Mouse (Mus musculus) limb, embryonic 10.5 days (tissue): ENCODE measurements around the gene Cdh13. TPM values are rescaled to one million over a fixed set of nuclear protein-coding genes. Genes with fewer than 3 reads are reported as not detected.
A peak's percentile ranks its signal among the peaks of the same experiment; 100 is the strongest.

ENCODE experiments used
- DNase-seq: peaks from one replicate; pipeline ENCODE4 v3.0.0-alpha.2; 2017; ENCODE audit warnings: low spot score
- H3K27ac ChIP-seq: fragments of 300-500 bp; sonication (generic); 2 replicates; pipeline ENCODE4 v1.5.1; 2016; ENCODE audit warnings: mild to moderate bottlenecking
- H3K27me3 ChIP-seq: fragments of 300-500 bp; sonication (generic); 2 replicates; pipeline ENCODE4 v1.6.1; 2016; ENCODE audit warnings: low read depth, mild to moderate bottlenecking; ENCODE audit not compliant: poor library complexity, severe bottlenecking
- H3K36me3 ChIP-seq: fragments of 300-500 bp; sonication (generic); 2 replicates; pipeline ENCODE4 v1.6.1; 2016; ENCODE audit warnings: mild to moderate bottlenecking, moderate library complexity
- H3K4me1 ChIP-seq: fragments of 300-500 bp; sonication (generic); 2 replicates; pipeline ENCODE4 v1.6.1; 2016
- H3K4me3 ChIP-seq: fragments of 300-500 bp; sonication (generic); 2 replicates; pipeline ENCODE4 v1.5.1; 2016; ENCODE audit warnings: mild to moderate bottlenecking, moderate library complexity
- H3K9me3 ChIP-seq: fragments of 300-500 bp; sonication (generic); replicated peaks from 2 replicates; pipeline ENCODE4 v1.6.1; 2016; ENCODE audit warnings: mild to moderate bottlenecking
- WGBS: fragments of 180-500 bp; shearing (Covaris S2); methylation state at CpG from one replicate; pipeline ENCODE4 v1.1.7; 2016; 5-methylcytosine and 5-hydroxymethylcytosine counted together
- polyA plus RNA-seq: library from polyadenylated mRNA; unstranded; fragments of >200 nt; fragmentation: Nextera tagmentation; extraction: Ambion mirVana; gene quantifications from 2 replicates; pipeline ENCODE4 v1.2.1, GENCODE M21; 2016

Gene Cdh13
- 2.7 and 3.3 TPM in 2 replicates for polyA plus RNA-seq

DNA sequence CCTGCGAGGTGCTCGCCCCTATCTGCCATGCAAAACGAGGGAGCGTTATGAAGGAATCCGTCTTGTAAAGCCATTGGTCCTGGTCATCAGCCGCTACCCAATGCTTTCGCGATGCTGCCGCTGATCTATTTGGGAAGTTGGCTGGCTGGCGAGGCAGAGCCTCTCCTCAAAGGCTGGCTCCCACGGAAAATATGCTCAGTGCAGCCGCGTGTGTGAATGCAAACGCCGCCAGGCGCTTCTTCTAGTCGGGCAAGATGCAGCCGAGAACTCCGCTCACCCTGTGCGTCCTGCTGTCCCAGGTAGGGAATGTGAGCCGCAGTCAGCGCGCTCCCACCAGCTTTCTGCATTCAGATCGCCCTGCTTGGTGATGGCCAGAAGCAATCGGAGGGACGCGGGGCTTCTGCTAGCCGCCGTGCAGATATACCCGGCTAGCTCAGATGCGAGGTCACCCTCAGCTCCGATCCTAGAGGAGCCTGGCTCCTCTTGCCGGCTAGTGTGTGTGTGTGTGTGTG is at the start of gene Cdh13:
Cdh13 (plus strand) TSS at position 134 of the 512 bp plus-strand sequence.
- peak; percentile 75 for DNase-seq
- Histone ChIP-seq H3K27me3 (peaks cover 72% of the 10 kb centered on the region), H3K9me3 (no peaks in the 10 kb centered on the region), H3K36me3 (no peaks in the 10 kb centered on the region), H3K27ac (peak within 1 kb of the TSS; percentile 82), H3K4me1 (peaks cover 25% of the 10 kb centered on the region), H3K4me3 (peak within 1 kb of the TSS; percentile 63)
- under 1% methylated on average over 33 of the region's 33 CpGs for WGBS

DNA sequence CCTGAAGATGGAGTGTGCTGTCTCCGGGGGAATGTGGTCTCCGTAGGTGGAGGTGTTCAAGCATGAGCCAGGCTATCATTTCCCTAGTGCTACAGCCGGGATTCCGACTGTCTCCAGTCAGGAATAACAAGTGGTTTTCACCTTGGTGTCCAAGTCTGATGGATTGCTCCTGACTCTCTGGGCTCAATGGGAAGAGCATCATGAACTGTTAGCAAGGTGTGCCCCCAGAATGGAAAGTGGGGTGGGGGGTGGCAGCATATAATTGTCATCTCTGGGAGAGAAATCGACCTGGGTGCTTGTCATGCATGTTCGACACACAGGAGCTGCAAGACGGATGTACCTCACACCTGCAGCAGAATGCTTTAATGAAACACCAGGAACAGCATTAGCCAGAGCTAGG is 47.9 kb upstream of the Cdh13 start:
- no peaks in the 10 kb centered on the region for H3K4me1 ChIP-seq
- no peaks in the 10 kb centered on the region for H3K27me3 ChIP-seq
- no peak overlapping the region for H3K27ac ChIP-seq
- no peaks in the 10 kb centered on the region for H3K36me3 ChIP-seq
- DNase-seq: no peak
- H3K9me3 ChIP-seq: no peaks in the 10 kb centered on the region
- no peak overlapping the region for H3K4me3 ChIP-seq
- WGBS: 91% methylated on average over 7 of the region's 7 CpGs

DNA sequence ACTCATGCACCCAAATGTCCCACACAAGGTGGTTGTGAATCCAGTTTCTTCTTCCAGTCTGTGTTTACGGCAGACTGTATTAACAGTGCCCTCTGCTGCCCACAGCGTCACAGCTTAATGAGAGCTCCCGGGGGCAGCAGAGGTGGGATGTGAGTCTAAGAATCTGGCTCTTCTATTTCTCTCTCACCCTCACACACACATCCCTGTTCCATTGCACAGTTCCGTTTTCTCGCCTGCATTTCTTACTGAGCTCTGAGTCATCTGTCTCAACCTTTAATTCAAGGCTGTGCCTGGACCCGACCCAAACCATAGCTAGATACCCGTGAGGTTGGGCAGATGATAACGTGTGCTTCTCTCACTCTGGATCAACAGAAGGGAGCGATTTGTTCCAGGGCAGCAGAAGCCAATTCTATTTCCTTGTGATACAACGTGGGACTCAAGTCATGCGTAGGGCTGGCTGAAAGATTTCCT is 46.3 kb upstream of the Cdh13 start:
- H3K4me3 ChIP-seq: no peak overlapping the region
- WGBS: 80% methylated on average over 11 of the region's 11 CpGs
- H3K36me3 ChIP-seq: no peaks in the 10 kb centered on the region
- no peak for DNase-seq
- no peaks in the 10 kb centered on the region for H3K9me3 ChIP-seq
- H3K27ac ChIP-seq: no peak overlapping the region
- no peaks in the 10 kb centered on the region for H3K4me1 ChIP-seq
- H3K27me3 ChIP-seq: no peaks in the 10 kb centered on the region

DNA sequence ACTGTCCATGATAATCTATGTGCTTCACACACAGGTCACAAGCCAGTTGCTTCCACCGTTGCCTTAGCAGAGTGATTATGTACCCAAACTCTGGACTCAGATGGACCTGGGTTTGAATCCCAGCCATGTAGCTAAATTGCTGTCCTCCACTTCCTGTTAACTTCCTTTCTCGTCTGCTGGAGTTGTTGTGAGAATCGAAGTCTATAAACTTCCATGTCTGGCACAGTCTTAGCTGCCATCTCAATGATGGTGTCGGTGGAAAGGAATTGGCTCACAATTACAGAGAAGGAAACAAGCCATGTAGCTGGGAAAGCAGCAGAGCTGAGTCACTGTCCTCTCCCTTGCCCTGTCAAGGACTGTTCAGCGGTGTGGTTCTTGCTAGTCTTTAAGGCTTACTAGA is 45.4 kb upstream of the Cdh13 start:
- WGBS: 89% methylated on average over 5 of the region's 5 CpGs

DNA sequence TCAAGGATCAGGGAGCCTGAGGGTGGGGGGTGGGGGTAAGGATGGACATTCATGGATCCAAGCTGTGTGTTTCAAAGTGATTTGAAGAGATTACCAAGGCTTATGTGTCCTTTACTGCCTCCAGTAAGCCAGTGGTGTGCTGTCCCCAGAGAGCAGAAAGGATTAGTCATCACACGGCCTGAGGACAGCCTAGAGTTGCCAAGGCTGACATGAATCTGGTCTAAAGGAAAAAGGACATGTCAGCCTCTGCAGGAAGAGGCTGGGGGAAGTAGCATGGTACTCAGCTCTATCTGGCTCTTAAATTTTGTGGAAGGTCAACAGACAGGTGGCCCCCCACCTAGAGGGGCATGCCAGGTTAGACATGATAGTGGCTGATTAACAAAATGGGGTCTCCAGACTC is 44.3 kb upstream of the Cdh13 start:
- Histone ChIP-seq H3K9me3 (no peaks in the 10 kb centered on the region), H3K4me1 (no peaks in the 10 kb centered on the region), H3K27ac (no peak overlapping the region), H3K27me3 (no peaks in the 10 kb centered on the region), H3K36me3 (no peaks in the 10 kb centered on the region), H3K4me3 (no peak overlapping the region)
- no peak for DNase-seq
- 68% methylated on average over 1 of the region's 1 CpGs for WGBS

More for the DNA sequence above, 45.4 kb upstream of the Cdh13 start:
- Histone ChIP-seq H3K4me1 (no peaks in the 10 kb centered on the region), H3K4me3 (no peak overlapping the region), H3K27me3 (no peaks in the 10 kb centered on the region), H3K27ac (no peak overlapping the region), H3K9me3 (no peaks in the 10 kb centered on the region), H3K36me3 (no peaks in the 10 kb centered on the region)
- DNase-seq: no peak

DNA sequence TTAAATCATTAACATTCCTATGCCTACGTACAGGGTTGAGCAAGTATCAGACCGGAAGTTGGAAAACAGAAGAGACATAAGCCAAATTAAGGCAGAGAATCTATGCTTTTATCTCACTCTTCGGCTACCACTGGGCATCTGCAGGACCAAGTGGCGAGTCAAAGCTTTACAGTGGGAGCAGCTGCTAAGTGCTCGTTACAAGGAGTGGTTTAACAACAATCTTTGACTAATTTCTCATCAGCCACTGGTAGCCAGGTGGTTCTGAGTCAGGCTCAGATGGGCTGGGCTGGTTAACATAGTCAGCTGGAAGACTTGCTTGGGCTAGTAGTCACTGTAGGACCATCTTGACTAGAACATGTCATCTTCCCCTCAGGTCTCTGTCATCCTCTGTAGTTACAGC is 34.2 kb upstream of the Cdh13 start:
- no peak for DNase-seq
- Histone ChIP-seq H3K4me3 (no peak overlapping the region), H3K9me3 (no peaks in the 10 kb centered on the region), H3K27ac (no peak overlapping the region), H3K36me3 (no peaks in the 10 kb centered on the region), H3K27me3 (no peaks in the 10 kb centered on the region), H3K4me1 (no peaks in the 10 kb centered on the region)
- WGBS: 85% methylated on average over 5 of the region's 5 CpGs

DNA sequence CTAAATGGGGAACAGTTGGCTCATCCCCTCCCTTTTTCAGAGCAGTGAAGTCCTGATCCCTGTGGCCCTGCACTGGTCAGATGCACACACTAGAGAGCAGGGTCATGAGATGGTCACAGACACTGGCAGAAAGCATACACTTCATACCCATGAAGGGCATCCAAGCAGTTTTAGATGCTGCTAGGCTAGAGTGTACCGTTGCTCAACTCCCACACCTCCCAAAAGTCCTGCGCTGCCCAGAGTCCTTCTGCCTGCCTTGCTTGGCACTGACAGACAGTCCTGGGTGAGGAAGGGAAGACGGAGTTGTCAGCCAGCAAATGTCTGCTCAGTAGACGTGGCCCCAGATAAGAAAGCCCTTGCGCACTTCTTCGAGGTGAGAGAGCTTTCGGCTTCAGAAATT is 33.6 kb upstream of the Cdh13 start:
- Histone ChIP-seq H3K27ac (no peak overlapping the region), H3K4me3 (no peak overlapping the region), H3K9me3 (no peaks in the 10 kb centered on the region), H3K4me1 (no peaks in the 10 kb centered on the region), H3K27me3 (no peaks in the 10 kb centered on the region), H3K36me3 (no peaks in the 10 kb centered on the region)
- WGBS: 88% methylated on average over 7 of the region's 7 CpGs
- DNase-seq: no peak

DNA sequence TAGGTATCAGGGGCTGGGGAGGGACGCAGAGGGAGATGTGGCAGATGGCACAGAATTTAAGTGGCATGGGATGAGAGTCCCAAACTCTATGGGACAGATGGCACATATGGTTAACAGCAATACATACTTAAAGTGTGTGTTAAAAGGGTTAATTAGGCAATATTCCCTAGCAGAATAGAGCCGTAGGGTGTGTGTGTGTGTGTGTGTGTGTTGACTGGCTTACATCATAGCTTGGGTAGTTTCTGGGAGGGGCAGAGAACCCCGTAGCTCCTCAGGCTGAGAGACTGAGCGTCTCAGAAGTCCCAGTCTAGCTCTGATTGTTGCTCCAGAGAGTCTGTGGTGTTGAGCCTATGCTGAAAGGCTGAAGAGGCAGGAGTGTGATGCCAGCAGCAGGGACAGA is 20.4 kb upstream of the Cdh13 start:
- DNase-seq: no peak
- Histone ChIP-seq H3K27me3 (no peaks in the 10 kb centered on the region; the same call in 1 of the 2 replicates), H3K36me3 (no peaks in the 10 kb centered on the region), H3K9me3 (no peaks in the 10 kb centered on the region), H3K4me3 (no peak overlapping the region), H3K4me1 (no peaks in the 10 kb centered on the region), H3K27ac (no peak overlapping the region)
- WGBS: 70% methylated on average over 4 of the region's 4 CpGs

DNA sequence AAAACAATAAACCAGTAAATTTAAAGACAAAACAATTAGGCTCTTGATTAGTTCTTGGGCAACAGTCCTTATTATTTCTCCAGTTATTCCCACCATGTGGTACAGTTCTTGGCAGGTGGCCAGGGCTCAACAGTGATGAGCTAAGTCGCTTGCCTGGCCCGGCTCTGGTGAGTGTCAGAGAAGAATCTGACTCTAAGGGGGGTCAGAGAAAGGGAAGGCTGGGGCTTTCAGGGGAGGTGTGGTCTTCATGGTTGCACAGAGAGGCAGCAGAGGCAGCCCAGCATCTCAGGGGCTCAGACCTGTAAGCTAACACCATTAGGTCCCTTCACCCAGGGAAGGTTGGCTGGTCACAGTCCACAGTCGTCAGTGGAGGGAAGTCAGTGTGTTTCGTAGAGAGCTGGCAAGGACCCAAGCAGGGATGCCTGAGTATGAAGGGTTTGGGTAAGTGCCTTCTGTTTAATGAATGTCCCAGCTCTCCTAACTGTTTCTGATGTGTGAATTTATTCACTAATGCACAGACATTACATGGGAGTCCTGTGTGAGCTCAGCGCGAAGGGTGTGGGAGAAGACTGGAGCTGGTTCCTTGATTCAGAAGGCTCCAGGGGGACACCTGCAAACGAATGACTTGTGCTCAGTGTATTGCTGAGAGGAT is 12.7 kb upstream of the Cdh13 start:
- 65% methylated on average over 7 of the region's 7 CpGs for WGBS
- no peaks in the 10 kb centered on the region for H3K36me3 ChIP-seq
- no peak overlapping the region for H3K4me3 ChIP-seq
- no peaks in the 10 kb centered on the region for H3K9me3 ChIP-seq
- peaks cover 24% of the 10 kb centered on the region for H3K4me1 ChIP-seq
- H3K27me3 ChIP-seq: peaks cover 7% of the 10 kb centered on the region; the same call in 1 of the 2 replicates
- no peak overlapping the region for H3K27ac ChIP-seq
- DNase-seq: no peak

DNA sequence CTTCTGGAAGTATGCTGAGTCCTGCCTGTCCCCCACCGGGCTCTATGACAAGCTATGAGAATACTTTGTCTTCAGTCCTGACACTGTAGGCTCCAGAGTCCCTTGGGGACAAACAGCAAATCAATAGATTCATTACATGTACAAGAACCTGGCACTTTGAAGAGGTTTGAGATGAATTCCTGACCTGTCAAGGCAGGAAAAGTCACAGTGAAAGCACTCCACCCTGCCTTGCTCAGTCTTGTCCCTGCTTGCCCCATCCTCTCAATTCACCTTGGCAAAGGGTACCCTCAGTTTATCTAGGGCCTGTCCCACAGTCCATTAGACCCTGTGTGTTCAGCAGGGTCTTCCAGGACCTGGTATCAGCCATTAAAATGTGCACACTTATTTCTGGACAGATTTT is 11.0 kb upstream of the Cdh13 start:
- 61% methylated on average over 1 of the region's 1 CpGs for WGBS
- Histone ChIP-seq H3K27ac (no peak overlapping the region), H3K4me3 (no peak overlapping the region), H3K27me3 (peaks cover 7% of the 10 kb centered on the region; the same call in 1 of the 2 replicates), H3K9me3 (no peaks in the 10 kb centered on the region), H3K4me1 (peaks cover 24% of the 10 kb centered on the region), H3K36me3 (no peaks in the 10 kb centered on the region)
- DNase-seq: no peak

DNA sequence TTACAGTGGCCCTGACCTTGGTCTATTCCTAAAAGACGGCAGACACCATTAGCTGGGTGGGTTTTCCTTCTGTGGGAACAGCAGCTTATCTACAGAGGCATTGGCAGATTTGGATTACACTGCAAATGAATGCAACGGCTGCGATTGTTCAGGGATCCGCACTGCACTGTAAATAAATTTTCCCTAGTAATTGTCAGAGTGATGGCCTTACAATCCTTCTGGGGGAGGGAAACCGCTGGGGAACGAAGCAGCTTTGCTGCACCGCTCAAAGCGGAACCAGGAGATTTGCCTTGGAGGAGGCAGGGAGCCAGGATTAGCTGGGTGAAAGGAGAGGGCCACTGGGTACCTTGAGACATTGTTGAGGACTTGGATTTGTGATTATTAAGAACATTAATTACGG is 9.3 kb upstream of the Cdh13 start:
- WGBS: 84% methylated on average over 9 of the region's 9 CpGs
- H3K27me3 ChIP-seq: peaks cover 7% of the 10 kb centered on the region; the same call in 1 of the 2 replicates
- H3K27ac ChIP-seq: no peak overlapping the region
- no peak for DNase-seq
- H3K36me3 ChIP-seq: no peaks in the 10 kb centered on the region
- H3K4me3 ChIP-seq: no peak overlapping the region
- no peaks in the 10 kb centered on the region for H3K9me3 ChIP-seq
- H3K4me1 ChIP-seq: peaks cover 24% of the 10 kb centered on the region

DNA sequence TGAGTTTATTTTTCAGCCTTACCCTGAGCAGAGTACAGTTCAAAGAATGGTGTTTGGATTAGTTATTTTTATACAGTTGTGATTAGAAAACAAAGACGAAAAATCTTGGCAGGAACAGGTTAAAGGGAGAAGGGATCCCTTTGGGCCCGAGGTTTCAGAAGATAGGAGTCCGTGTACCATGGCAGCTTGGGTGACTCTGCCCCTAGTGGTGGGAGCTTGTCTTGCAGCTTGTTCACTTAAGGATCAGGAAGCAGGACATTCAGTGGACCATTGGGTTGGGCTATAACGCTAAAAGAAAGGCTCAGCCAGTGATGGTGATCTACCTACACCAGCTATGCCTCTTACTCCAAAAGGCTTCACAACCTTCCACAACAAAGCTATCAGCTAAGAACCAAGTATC is 8.8 kb upstream of the Cdh13 start:
- Histone ChIP-seq H3K9me3 (no peaks in the 10 kb centered on the region), H3K4me1 (peaks cover 24% of the 10 kb centered on the region), H3K4me3 (no peak overlapping the region), H3K27me3 (peaks cover 7% of the 10 kb centered on the region; the same call in 1 of the 2 replicates), H3K27ac (no peak overlapping the region), H3K36me3 (no peaks in the 10 kb centered on the region)
- WGBS: 20% methylated on average over 4 of the region's 4 CpGs
- peak; percentile 76 for DNase-seq

DNA sequence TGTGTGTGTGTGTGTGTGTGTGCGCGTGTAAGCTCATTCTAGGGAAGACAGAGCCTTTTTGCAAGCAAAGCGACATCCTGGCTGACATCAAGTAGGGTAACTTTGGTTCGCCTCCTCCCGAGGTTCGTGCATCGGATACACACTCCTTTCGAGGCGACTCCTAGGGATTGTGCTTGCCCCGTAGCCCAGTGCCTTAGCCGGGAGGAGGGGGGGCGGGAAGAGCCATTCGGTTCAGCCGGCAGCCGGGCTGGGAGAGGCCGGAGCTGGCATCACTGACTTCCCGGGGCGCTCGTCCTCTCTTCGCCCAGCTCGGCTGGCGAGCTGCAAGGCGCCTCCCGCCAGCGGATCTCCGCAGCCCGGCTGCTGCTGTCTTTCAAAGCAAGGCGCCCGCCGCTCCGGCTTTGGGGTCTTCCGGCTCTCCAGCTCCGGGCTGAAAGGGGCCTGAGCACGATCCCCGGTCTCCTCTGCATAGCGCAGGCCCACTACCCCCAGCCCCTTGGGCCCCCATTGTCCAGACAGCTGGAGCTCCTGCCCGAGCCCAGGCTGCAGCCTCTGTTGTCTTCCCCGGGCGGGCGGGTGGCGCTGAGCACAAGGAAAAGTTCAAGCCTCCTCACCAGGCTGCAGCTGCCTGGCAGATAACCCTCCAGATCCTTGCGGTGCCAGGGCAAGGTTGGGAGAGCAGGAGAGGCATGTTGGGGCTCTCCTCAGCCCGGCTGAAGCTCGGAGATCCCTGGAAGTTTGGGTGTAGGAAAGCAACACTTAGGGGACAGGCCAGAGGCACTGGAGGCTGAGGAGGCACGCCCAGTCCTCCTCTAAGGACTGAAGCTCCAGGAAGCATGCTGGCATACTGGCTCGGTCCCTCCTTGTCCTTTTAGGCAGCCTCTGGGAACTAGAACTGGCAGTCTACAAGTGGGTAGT is 838 bp downstream of the Cdh13 start:
- Histone ChIP-seq H3K9me3 (no peaks in the 10 kb centered on the region), H3K27me3 (peaks cover 73% of the 10 kb centered on the region), H3K4me3 (peak overlapping the region; percentile 63), H3K27ac (peak overlapping the region; percentile 82), H3K36me3 (no peaks in the 10 kb centered on the region), H3K4me1 (peaks cover 25% of the 10 kb centered on the region)
- under 1% methylated on average over 46 of the region's 46 CpGs for WGBS
- peak; percentile 75 for DNase-seq
